Mouse (Mus musculus) G1E (cell line): ENCODE results near the gene Hspa1l.

Experiments used
- CTCF ChIP-seq: IDR thresholded peaks from 2 replicates; pipeline ENCODE4 v1.5.1; 2012; ENCODE audit warnings: low read depth, low read length, inconsistent platforms, mixed read lengths
- GATA1 ChIP-seq: IDR thresholded peaks from 2 replicates; pipeline ENCODE4 v1.6.1; 2012; ENCODE audit warnings: borderline replicate concordance, low read length, inconsistent platforms, mixed read lengths
- GATA2 ChIP-seq: IDR thresholded peaks from 2 replicates; pipeline ENCODE4 v1.6.1; 2012; ENCODE audit warnings: low read depth, low read length, inconsistent platforms, borderline replicate concordance
- TAL1 ChIP-seq: conservative IDR thresholded peaks from 2 replicates; pipeline ENCODE4 v1.6.1; 2012; ENCODE audit warnings: low read depth, low read length, inconsistent platforms, mixed read lengths

- TF ChIP-seq CTCF (no peak), GATA1 (no peak), TAL1 (no peak), GATA2 (no peak)
These were observed 12.5 kb upstream of the Hspa1l start for GRCm38 (mm10) chr17:34959881-34960515.
